Mouse (Mus musculus) hindbrain, embryonic 14.5 days (tissue): ENCODE results near the gene Necap2. TPM values are rescaled to one million over a fixed set of nuclear protein-coding genes. Genes with fewer than 3 reads are reported as not detected.

Source experiments
- ATAC-seq: fragments of 200-750 bp; cut with Nextera tagmentation; 2 replicates; pipeline ENCODE4 v1.8.0; 2017; ENCODE audit warnings: moderate number of reproducible peaks, mild to moderate bottlenecking, moderate TSS enrichment, moderate library complexity; ENCODE audit not compliant: low FRiP score
- DNase-seq: peaks from one replicate; pipeline ENCODE4 v3.0.0-alpha.2; 2015; ENCODE audit warnings: low spot score
- H3K27ac ChIP-seq: fragments of 300-500 bp; sonication (generic); 2 replicates; pipeline ENCODE4 v1.5.1; 2014; ENCODE audit warnings: mild to moderate bottlenecking, moderate library complexity
- H3K27me3 ChIP-seq: fragments of 300-500 bp; sonication (generic); 2 replicates; pipeline ENCODE4 v1.6.1; 2014; ENCODE audit warnings: mild to moderate bottlenecking, low read length, mixed read lengths; ENCODE audit not compliant: control insufficient read depth, insufficient read depth
- H3K36me3 ChIP-seq: fragments of 300-500 bp; sonication (generic); replicated peaks from 2 replicates; pipeline ENCODE4 v1.6.1; 2014; ENCODE audit not compliant: control insufficient read depth, insufficient read depth
- H3K4me1 ChIP-seq: fragments of 300-500 bp; sonication (generic); replicated peaks from 2 replicates; pipeline ENCODE4 v1.6.1; 2014; ENCODE audit warnings: antibody characterized with exemption, low read length, mixed read lengths; ENCODE audit not compliant: control insufficient read depth, insufficient read depth
- H3K4me2 ChIP-seq: fragments of 300-500 bp; sonication (generic); replicated peaks from 2 replicates; pipeline ENCODE4 v1.6.1; 2014; ENCODE audit warnings: mild to moderate bottlenecking, moderate library complexity
- H3K4me3 ChIP-seq: fragments of 300-500 bp; sonication (generic); replicated peaks from 2 replicates; pipeline ENCODE4 v1.5.1; 2014; ENCODE audit warnings: mild to moderate bottlenecking, low read length
- H3K9ac ChIP-seq: fragments of 300-500 bp; sonication (generic); 2 replicates; pipeline ENCODE4 v1.6.1; 2014
- H3K9me3 ChIP-seq: fragments of 300-500 bp; sonication (generic); 2 replicates; pipeline ENCODE4 v1.6.1; 2016; ENCODE audit warnings: low read length; ENCODE audit not compliant: control insufficient read depth
- WGBS: fragments of 180-500 bp; shearing (Covaris S2); extraction: QIAGEN DNeasy Blood & Tissue Kit; methylation state at CpG from one replicate; pipeline ENCODE4 v1.1.7; 2014; 5-methylcytosine and 5-hydroxymethylcytosine counted together
- polyA plus RNA-seq: library from polyadenylated mRNA; unstranded; fragments of >200 nt; fragmentation: Nextera tagmentation; extraction: Ambion mirVana; gene quantifications from 2 replicates; pipeline ENCODE4 v1.2.1, GENCODE M21; 2014

Necap2 gene
- polyA plus RNA-seq, 1 experiment from 2014 or later: 46.9 TPM

DNA sequence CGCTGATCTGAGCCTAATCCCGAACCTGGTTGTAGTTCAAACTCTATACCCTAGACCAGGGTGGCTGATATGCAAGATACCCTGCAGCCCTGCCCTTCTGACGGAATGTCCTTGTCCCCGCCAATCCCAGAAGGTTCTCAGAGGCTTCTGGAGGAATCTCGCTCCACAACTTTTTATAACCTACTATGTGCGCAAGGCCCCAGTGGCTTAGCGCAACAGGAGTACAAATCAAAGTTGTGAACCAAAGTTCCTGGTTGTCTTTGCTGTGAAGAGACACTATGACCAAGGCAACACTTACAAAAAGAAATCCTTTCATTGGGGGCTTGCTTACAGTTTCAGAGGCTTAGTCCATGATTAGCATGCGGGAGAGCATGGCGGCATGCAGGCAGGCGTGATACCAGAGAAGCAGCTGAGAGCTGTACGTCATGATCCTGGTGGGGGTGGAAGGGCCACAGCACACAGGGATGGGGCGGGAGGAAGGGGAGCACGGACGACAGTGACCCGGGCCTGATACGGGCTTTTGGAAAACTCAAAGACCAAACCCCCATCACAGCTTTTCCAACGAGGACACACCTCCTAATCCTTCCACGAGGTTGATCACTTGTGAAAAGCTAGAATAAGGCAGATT lies 467 bp upstream of the Necap2 start:
- peak; percentile 15; the same call in 1 of the 2 replicates for ATAC-seq
- 0 out of 2 replicates have a peak overlapping the region, but pooled peaks have one; percentile 91 for H3K4me3 ChIP-seq
- 69% methylated on average over 18 of the region's 18 CpGs for WGBS

DNA sequence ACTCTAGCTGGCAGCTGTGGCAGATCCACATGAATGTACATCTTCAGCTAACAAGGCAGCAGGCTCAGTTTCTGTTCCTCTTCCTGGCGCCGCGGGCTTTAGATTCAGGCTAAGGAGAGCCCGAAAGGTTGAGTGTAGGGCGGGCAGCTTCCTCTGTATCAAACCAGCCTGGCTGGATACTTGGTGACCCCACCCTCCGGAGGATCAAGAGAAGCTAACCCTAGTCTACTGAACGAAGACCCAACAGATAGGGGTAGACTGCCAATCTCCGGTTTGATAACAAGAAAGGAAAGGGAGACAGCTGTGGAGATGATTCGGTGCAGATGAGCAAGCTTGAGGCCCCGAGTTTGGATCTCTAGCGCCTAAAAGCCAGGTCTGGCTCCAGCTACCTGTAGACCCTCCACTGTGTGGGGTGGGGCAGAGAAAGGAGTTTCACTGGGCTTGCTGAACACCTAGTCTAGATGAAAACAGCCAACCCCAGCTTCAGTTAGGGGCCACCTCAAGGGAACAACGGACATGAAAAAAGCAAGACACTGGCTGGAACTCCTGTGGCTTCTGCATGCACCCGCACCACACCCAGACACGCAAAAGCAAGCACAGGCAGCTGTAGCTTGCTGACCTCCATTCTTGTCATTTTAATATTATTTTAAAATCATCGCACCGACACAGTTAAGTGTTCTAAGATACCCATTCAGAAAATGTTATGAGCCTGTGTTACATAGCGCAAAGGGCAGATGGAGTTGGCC lies 1.2 kb downstream of the Necap2 start:
- H3K4me3 ChIP-seq: peak overlapping the region; percentile 91
- no peak for DNase-seq
- no peak overlapping the region for H3K27ac ChIP-seq
- WGBS: 84% methylated on average over 17 of the region's 17 CpGs
- no peaks in the 10 kb centered on the region for H3K9me3 ChIP-seq
- peaks cover 18% of the 10 kb centered on the region; the same call in 1 of the 2 replicates for H3K4me1 ChIP-seq
- ATAC-seq: no peak
- peak overlapping the region; percentile 95 for H3K4me2 ChIP-seq
- peaks cover 36% of the 10 kb centered on the region for H3K36me3 ChIP-seq
- H3K27me3 ChIP-seq: no peaks in the 10 kb centered on the region
- peak overlapping the region; percentile 96 for H3K9ac ChIP-seq

More for the DNA sequence above, 467 bp upstream of the Necap2 start:
- Histone ChIP-seq H3K4me1 (peaks cover 18% of the 10 kb centered on the region; the same call in 1 of the 2 replicates), H3K9ac (no peak overlapping the region), H3K27ac (no peak overlapping the region), H3K4me2 (no peak overlapping the region), H3K36me3 (peaks cover 19% of the 10 kb centered on the region), H3K27me3 (no peaks in the 10 kb centered on the region), H3K9me3 (no peaks in the 10 kb centered on the region)
- DNase-seq: no peak

DNA sequence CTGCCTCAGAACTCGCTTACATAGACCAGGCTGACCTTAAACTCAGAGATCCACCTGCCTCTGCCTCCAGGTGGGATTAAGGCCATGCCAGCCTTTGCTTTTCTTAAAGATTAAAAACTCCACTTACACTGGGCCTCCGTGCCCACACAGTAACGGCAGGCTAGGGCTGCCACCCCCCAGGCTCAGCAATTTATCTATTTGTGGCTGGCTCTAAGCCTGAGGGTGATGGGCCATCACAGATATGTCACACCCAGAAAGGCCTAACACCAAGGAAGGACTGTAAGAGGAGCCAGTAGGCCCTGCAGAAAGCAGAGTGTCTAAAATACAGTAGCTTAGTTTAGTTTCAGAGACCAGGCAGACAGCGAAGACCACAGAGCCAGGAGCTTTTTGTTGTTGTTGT lies 4.0 kb downstream of the Necap2 start:
- no peaks in the 10 kb centered on the region for H3K27me3 ChIP-seq
- no peaks in the 10 kb centered on the region for H3K9me3 ChIP-seq
- DNase-seq (no peak), ATAC-seq (no peak)
- 93% methylated on average over 4 of the region's 4 CpGs for WGBS
- H3K4me2 ChIP-seq: no peak overlapping the region
- peaks cover 62% of the 10 kb centered on the region for H3K36me3 ChIP-seq
- no peak overlapping the region for H3K9ac ChIP-seq
- H3K4me1 ChIP-seq: peaks cover 18% of the 10 kb centered on the region; the same call in 1 of the 2 replicates
- no peak overlapping the region for H3K4me3 ChIP-seq
- no peak overlapping the region for H3K27ac ChIP-seq

DNA sequence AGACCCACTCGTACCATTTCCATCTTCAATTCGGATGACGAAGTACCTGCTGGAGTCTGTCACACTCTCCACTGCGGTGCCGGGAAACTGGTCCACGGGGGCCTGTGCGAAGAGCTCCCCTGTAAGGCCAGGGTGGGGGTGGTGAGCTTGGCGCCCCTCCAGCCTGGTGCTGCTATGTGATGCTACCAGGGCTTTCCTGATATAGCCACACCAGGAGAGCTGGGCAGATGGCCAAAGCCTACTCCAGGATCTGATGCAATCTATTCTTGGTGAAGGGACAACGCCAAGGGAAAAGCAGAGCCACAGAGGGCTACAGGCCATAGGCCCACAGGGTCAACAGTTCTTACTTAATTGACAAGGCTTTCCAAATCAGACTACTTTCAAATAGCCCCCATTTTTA lies 4.5 kb downstream of the Necap2 start:
- no peaks in the 10 kb centered on the region for H3K27me3 ChIP-seq
- no peak overlapping the region for H3K4me2 ChIP-seq
- WGBS: 85% methylated on average over 9 of the region's 9 CpGs
- peaks cover 18% of the 10 kb centered on the region; the same call in 1 of the 2 replicates for H3K4me1 ChIP-seq
- H3K9ac ChIP-seq: no peak overlapping the region
- peaks cover 66% of the 10 kb centered on the region for H3K36me3 ChIP-seq
- H3K9me3 ChIP-seq: no peaks in the 10 kb centered on the region
- DNase-seq (no peak), ATAC-seq (no peak)
- H3K4me3 ChIP-seq: no peak overlapping the region
- H3K27ac ChIP-seq: no peak overlapping the region

DNA sequence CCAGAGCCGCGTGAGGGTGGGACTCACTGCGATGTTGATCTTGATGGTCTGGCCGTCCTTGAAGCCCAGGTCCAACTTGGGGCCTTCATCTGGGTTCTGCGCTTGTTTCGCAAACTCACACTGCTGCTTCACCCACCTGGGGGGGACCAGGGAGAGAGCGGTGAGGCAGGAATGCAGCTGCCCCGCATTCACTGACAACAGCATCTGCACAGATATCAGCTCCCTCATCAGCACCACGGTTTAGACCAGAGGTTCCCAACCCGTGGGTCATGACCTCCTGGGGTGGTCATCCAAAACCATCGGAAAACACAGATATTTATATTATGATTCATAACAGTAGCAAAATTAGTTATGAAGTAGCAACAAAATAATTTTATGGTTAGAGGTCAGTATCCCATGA lies 5.7 kb downstream of the Necap2 start:
- ATAC-seq (no peak), DNase-seq (no peak)
- no peak overlapping the region for H3K4me3 ChIP-seq
- H3K36me3 ChIP-seq: peaks cover 78% of the 10 kb centered on the region
- no peaks in the 10 kb centered on the region for H3K9me3 ChIP-seq
- H3K27ac ChIP-seq: no peak overlapping the region
- H3K4me2 ChIP-seq: no peak overlapping the region
- H3K4me1 ChIP-seq: peaks cover 17% of the 10 kb centered on the region; the same call in 1 of the 2 replicates
- H3K27me3 ChIP-seq: no peaks in the 10 kb centered on the region
- H3K9ac ChIP-seq: no peak overlapping the region
- 93% methylated on average over 11 of the region's 11 CpGs for WGBS

DNA sequence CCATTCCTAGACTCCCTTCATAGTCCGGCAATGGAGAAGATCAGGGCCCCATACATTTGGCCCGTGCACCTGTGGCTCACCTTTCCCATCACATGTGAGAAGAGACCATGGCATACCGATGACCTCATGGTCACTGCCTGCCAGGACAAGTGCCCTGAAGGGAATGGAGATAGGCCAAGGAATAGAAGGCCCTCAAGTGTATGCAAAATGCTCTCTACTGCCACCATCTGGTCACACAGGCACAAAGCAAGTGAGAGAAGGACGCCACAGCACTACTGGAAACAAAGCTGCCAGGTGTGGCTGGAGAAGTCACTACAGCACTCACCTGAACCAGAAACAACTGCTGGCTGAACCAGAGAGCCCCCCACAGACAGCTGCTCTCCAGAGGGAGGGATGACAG lies 8.4 kb downstream of the Necap2 start:
- H3K27ac ChIP-seq: no peak overlapping the region
- WGBS: 57% methylated on average over 4 of the region's 4 CpGs
- H3K4me2 ChIP-seq: no peak overlapping the region

DNA sequence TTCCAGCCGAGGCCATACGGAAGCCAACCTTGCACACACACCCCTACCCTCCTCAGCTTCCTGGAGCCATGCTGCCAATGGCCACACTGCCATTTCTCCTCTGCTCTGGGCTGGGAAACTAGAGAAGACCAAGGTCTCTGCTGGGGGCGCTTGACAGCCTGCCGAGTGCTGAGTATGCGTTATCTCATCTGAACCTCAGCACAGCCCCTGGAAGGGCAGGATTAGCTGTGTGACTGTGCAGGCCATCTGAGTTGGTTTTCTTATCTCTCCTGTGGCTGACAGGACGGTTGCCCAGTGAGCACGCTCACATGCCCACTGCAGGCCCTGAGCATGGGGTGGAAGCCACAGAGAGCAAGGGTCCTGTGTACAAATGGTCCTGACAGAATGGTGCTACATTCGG lies 9.5 kb downstream of the Necap2 start:
- peaks cover 3% of the 10 kb centered on the region; the same call in 1 of the 2 replicates for H3K4me1 ChIP-seq
- no peaks in the 10 kb centered on the region for H3K9me3 ChIP-seq
- no peaks in the 10 kb centered on the region for H3K27me3 ChIP-seq
- 95% methylated on average over 8 of the region's 8 CpGs for WGBS
- no peak overlapping the region for H3K27ac ChIP-seq
- no peak overlapping the region for H3K4me2 ChIP-seq
- no peak overlapping the region for H3K9ac ChIP-seq
- H3K4me3 ChIP-seq: no peak overlapping the region
- DNase-seq: no peak
- peaks cover 82% of the 10 kb centered on the region for H3K36me3 ChIP-seq
- ATAC-seq: no peak

More for the DNA sequence above, 8.4 kb downstream of the Necap2 start:
- H3K36me3 ChIP-seq: peaks cover 91% of the 10 kb centered on the region
- peaks cover 3% of the 10 kb centered on the region; the same call in 1 of the 2 replicates for H3K4me1 ChIP-seq
- H3K9me3 ChIP-seq: no peaks in the 10 kb centered on the region
- H3K9ac ChIP-seq: no peak overlapping the region; the same call in 1 of the 2 replicates
- DNase-seq (peak; percentile 75), ATAC-seq (no peak)
- H3K27me3 ChIP-seq: no peaks in the 10 kb centered on the region
- no peak overlapping the region for H3K4me3 ChIP-seq

DNA sequence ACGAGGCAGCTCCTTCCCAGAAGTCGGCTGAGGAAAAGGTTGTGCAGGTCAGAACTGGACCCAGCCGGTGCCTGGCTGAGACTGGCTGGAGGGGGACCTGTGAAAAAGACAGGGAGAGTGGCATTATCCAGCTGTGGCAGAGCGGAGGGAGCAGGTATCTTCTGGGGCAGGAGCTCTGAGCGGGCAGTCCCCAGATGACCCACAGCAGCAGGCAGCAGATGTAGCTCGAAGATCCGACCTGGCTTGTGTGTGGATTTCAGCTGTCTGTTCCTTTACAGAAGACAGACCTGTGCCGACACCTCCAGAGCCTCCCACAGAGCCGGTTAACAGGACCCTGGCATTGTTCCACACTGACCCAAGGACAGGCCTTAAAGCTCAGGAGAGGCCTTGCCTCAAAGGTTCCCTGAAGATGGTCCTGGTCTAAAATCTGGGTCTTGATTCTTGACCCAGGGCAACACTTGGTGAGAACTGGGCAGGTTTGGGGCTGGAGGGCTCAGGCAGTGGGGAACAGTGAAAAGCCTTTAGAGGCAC lies 10.6 kb downstream of the Necap2 start:
- no peak overlapping the region for H3K4me2 ChIP-seq
- H3K27ac ChIP-seq: peak overlapping the region; percentile 69; the same call in 1 of the 2 replicates
- whole genome bisulfite sequencing: 78% methylated on average over 9 of the region's 9 CpGs
- peaks cover 71% of the 10 kb centered on the region for H3K36me3 ChIP-seq
- ATAC-seq: no peak
- no peak for DNase-seq
- H3K27me3 ChIP-seq: no peaks in the 10 kb centered on the region
- no peak overlapping the region for H3K9ac ChIP-seq
- H3K9me3 ChIP-seq: no peaks in the 10 kb centered on the region
- H3K4me1 ChIP-seq: 0 out of 2 replicates have a peak, but pooled peaks cover 3% of the 10 kb centered on the region
- no peak overlapping the region for H3K4me3 ChIP-seq
